Mouse (Mus musculus) hindbrain, embryonic 15.5 days (tissue): Measurements from ENCODE around the gene Magi2. TPM values are rescaled to one million over a fixed set of nuclear protein-coding genes. Genes with fewer than 3 reads are reported as not detected.
"Not testable (repeated sequence)": the region's sequence is repeated elsewhere in the genome, so short reads cannot be mapped to it uniquely, and the experiment has no call there.

Experiments used
- ATAC-seq: fragments of 200-750 bp; cut with Nextera tagmentation; 2 replicates; pipeline ENCODE4 v1.8.0; 2017; ENCODE audit warnings: low read depth, moderate number of reproducible peaks, moderate TSS enrichment; ENCODE audit not compliant: low FRiP score
- H3K27ac ChIP-seq: fragments of 300-500 bp; sonication (generic); replicated peaks from 2 replicates; pipeline ENCODE4 v1.5.1; 2015; ENCODE audit warnings: mild to moderate bottlenecking, inconsistent platforms
- H3K27me3 ChIP-seq: fragments of 300-500 bp; sonication (generic); 2 replicates; pipeline ENCODE4 v1.6.1; 2015; ENCODE audit warnings: control low read depth, inconsistent platforms
- H3K36me3 ChIP-seq: fragments of 300-500 bp; sonication (generic); 2 replicates; pipeline ENCODE4 v1.6.1; 2015; ENCODE audit warnings: control low read depth, inconsistent platforms
- H3K4me1 ChIP-seq: fragments of 300-500 bp; sonication (generic); replicated peaks from 2 replicates; pipeline ENCODE4 v1.6.1; 2015; ENCODE audit warnings: control low read depth, inconsistent platforms
- H3K4me2 ChIP-seq: fragments of 300-500 bp; sonication (generic); 2 replicates; pipeline ENCODE4 v1.6.1; 2015; ENCODE audit warnings: moderate library complexity, mild to moderate bottlenecking, inconsistent platforms
- H3K4me3 ChIP-seq: fragments of 300-500 bp; sonication (generic); 2 replicates; pipeline ENCODE4 v1.5.1; 2015; ENCODE audit warnings: mild to moderate bottlenecking, inconsistent platforms
- H3K9ac ChIP-seq: fragments of 300-500 bp; sonication (generic); 2 replicates; pipeline ENCODE4 v1.6.1; 2015; ENCODE audit warnings: inconsistent platforms
- H3K9me3 ChIP-seq: fragments of 300-500 bp; sonication (generic); 2 replicates; pipeline ENCODE4 v1.6.1; 2016; ENCODE audit warnings: control low read depth, inconsistent platforms
- WGBS: fragments of 180-500 bp; shearing (Covaris S2); methylation state at CpG from one replicate; pipeline ENCODE4 v1.1.7; 2015; 5-methylcytosine and 5-hydroxymethylcytosine counted together
- polyA plus RNA-seq: library from polyadenylated mRNA; unstranded; fragments of >200 nt; fragmentation: Nextera tagmentation; extraction: Ambion mirVana; gene quantifications from 2 replicates; pipeline ENCODE4 v1.2.1, GENCODE M21; 2015

The Magi2 gene
- polyA plus RNA-seq, 1 experiment from 2014 or later = 28.4 TPM

DNA sequence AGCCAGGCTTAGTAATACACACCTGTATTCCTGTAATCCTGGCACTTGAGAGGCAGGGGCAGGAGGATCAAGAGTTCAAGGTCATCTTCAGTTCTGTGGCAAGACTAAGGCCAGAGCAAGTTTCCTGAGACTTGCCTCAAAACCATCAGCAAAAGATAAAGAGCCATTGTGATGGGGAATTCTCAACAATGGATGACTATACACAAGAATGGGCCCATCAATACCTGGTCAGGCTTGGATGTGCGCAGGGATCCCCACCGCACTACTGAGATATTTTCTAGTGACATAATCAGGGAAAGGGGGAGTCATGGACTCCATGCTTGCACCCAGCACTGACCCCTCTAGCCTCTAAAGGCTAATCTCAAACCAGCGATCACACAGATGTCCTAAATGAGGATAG is 1465.4 kb downstream of the Magi2 start:
- H3K27me3 ChIP-seq = no peaks in the 10 kb centered on the region
- no peak overlapping the region for H3K4me2 ChIP-seq
- 93% methylated on average over 3 of the region's 3 CpGs for WGBS
- no peaks in the 10 kb centered on the region for H3K4me1 ChIP-seq
- no peak overlapping the region for H3K27ac ChIP-seq
- H3K9ac ChIP-seq = no peak overlapping the region
- no peak overlapping the region for H3K4me3 ChIP-seq
- peaks cover 3% of the 10 kb centered on the region; the same call in 1 of the 2 replicates for H3K9me3 ChIP-seq
- peaks cover 4% of the 10 kb centered on the region for H3K36me3 ChIP-seq
- no peak for ATAC-seq

GRCm38 (mm10) chr5:20699116-20699515 is 1472.3 kb downstream of the Magi2 start:
- no peak overlapping the region for H3K9ac ChIP-seq

GRCm38 (mm10) chr5:20701483-20702421 is 1474.9 kb downstream of the Magi2 start:
- Histone ChIP-seq H3K4me1 (peaks cover 17% of the 10 kb centered on the region), H3K9me3 (no peaks in the 10 kb centered on the region)
- peak; percentile 95 for ATAC-seq

More at GRCm38 (mm10) chr5:20699116-20699515, 1472.3 kb downstream of the Magi2 start:
- no peak overlapping the region for H3K27ac ChIP-seq
- H3K4me2 ChIP-seq = no peak overlapping the region
- no peaks in the 10 kb centered on the region for H3K27me3 ChIP-seq
- WGBS = 87% methylated on average over 5 of the region's 5 CpGs
- no peak for ATAC-seq
- H3K4me3 ChIP-seq = no peak overlapping the region
- no peaks in the 10 kb centered on the region for H3K9me3 ChIP-seq
- peaks cover 17% of the 10 kb centered on the region for H3K4me1 ChIP-seq
- H3K36me3 ChIP-seq = no peaks in the 10 kb centered on the region

GRCm38 (mm10) chr5:20702480-20703303 is 1475.9 kb downstream of the Magi2 start:
- Histone ChIP-seq H3K9ac (peak overlapping the region; percentile 76), H3K4me3 (peak overlapping the region; percentile 60), H3K27ac (peak overlapping the region; percentile 97), H3K4me1 (peaks cover 17% of the 10 kb centered on the region), H3K36me3 (no peaks in the 10 kb centered on the region), H3K27me3 (no peaks in the 10 kb centered on the region), H3K4me2 (peak overlapping the region; percentile 88), H3K9me3 (no peaks in the 10 kb centered on the region)
- 1% methylated on average over 57 of the region's 57 CpGs for WGBS
- ATAC-seq = peak; percentile 57

More at GRCm38 (mm10) chr5:20701483-20702421, 1474.9 kb downstream of the Magi2 start:
- H3K9ac ChIP-seq = peak overlapping the region; percentile 76
- no peaks in the 10 kb centered on the region for H3K36me3 ChIP-seq
- H3K4me2 ChIP-seq = peak overlapping the region; percentile 88
- H3K27me3 ChIP-seq = no peaks in the 10 kb centered on the region
- under 1% methylated on average over 46 of the region's 57 CpGs for WGBS
- H3K27ac ChIP-seq = peak overlapping the region; percentile 97
- peak overlapping the region; percentile 60 for H3K4me3 ChIP-seq

DNA sequence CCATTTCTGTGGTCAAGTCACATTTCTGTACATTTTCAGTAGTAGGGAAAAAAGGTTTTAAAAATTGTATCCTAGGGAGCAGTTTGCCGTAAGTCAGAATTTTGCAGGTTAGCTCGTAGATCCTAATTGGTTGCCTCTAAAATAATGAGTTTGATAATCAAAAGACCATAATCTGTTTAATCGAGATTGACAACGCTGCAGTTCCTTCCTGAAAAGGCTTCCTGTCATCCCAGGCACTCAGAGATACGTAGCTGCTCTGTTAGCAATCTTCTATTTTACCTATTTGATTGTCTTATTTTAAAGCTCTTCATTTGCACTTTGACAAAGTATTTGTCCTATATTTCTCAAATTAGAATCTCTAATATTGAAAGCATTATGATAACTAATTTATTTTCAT is 1476.5 kb downstream of the Magi2 start:
- H3K9ac ChIP-seq = 0 out of 2 replicates have a peak overlapping the region, but pooled peaks have one; percentile 76
- H3K4me3 ChIP-seq = peak overlapping the region; percentile 60
- no peaks in the 10 kb centered on the region for H3K27me3 ChIP-seq
- peaks cover 17% of the 10 kb centered on the region for H3K4me1 ChIP-seq
- WGBS = 55% methylated on average over 5 of the region's 5 CpGs
- no peaks in the 10 kb centered on the region for H3K9me3 ChIP-seq
- no peaks in the 10 kb centered on the region for H3K36me3 ChIP-seq
- no peak for ATAC-seq
- peak overlapping the region; percentile 88 for H3K4me2 ChIP-seq
- H3K27ac ChIP-seq = peak overlapping the region; percentile 97; the same call in 1 of the 2 replicates

- H3K4me3 ChIP-seq = no peak overlapping the region
- H3K4me2 ChIP-seq = no peak overlapping the region
- H3K9me3 ChIP-seq = no peaks in the 10 kb centered on the region
- H3K36me3 ChIP-seq = no peaks in the 10 kb centered on the region
- H3K4me1 ChIP-seq = peaks cover 17% of the 10 kb centered on the region
- H3K9ac ChIP-seq = no peak overlapping the region
- H3K27ac ChIP-seq = no peak overlapping the region
- WGBS = 77% methylated on average over 13 of the region's 13 CpGs
- ATAC-seq = no peak
- H3K27me3 ChIP-seq = no peaks in the 10 kb centered on the region
Measured at GRCm38 (mm10) chr5:20703971-20704575, 1477.2 kb downstream of the Magi2 start.

GRCm38 (mm10) chr5:20704886-20705285 is 1478.0 kb downstream of the Magi2 start:
- Histone ChIP-seq H3K4me3 (no peak overlapping the region), H3K27ac (no peak overlapping the region), H3K27me3 (no peaks in the 10 kb centered on the region), H3K4me1 (peaks cover 17% of the 10 kb centered on the region), H3K4me2 (no peak overlapping the region), H3K9me3 (no peaks in the 10 kb centered on the region), H3K36me3 (no peaks in the 10 kb centered on the region), H3K9ac (no peak overlapping the region)
- WGBS = 65% methylated on average over 4 of the region's 4 CpGs
- no peak for ATAC-seq

- 94% methylated on average over 15 of the region's 18 CpGs for WGBS
- not testable (repeated sequence) for H3K27me3 ChIP-seq, H3K4me3 ChIP-seq, H3K27ac ChIP-seq, H3K9me3 ChIP-seq, H3K4me2 ChIP-seq, ATAC-seq, H3K36me3 ChIP-seq, H3K9ac ChIP-seq
- H3K4me1 ChIP-seq = peaks cover 17% of the 10 kb centered on the region
Measured at GRCm38 (mm10) chr5:20706322-20707282, 1479.8 kb downstream of the Magi2 start.

DNA sequence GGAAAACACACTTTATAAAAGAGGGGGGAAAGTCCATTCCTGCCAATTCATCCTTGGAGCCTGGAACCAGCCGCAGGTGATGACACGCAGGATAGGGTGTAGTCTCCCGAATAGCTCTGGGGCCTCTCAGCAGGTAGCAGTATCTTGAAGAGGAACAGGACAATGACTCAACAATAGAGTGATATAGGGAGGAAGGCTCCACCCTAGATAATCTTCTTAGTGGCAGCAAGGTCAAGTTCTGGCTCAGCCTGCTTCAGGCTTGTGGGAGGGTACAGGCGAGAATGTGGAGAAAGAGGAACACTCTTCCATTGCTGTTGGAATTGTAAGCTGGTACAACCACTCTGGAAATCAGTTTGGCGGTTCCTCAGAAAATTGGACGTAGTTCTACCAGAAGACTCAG is 1484.0 kb downstream of the Magi2 start:
- WGBS = 94% methylated on average over 6 of the region's 6 CpGs

GRCm38 (mm10) chr5:20714619-20715018 is 1487.8 kb downstream of the Magi2 start:
- 90% methylated on average over 1 of the region's 1 CpGs for WGBS
- ATAC-seq = not testable (repeated sequence)

More for the DNA sequence above, 1484.0 kb downstream of the Magi2 start:
- H3K27me3 ChIP-seq, H3K9me3 ChIP-seq, H3K4me1 ChIP-seq, ATAC-seq, H3K27ac ChIP-seq, H3K4me3 ChIP-seq, H3K36me3 ChIP-seq, H3K9ac ChIP-seq, H3K4me2 ChIP-seq: not testable (repeated sequence)

DNA sequence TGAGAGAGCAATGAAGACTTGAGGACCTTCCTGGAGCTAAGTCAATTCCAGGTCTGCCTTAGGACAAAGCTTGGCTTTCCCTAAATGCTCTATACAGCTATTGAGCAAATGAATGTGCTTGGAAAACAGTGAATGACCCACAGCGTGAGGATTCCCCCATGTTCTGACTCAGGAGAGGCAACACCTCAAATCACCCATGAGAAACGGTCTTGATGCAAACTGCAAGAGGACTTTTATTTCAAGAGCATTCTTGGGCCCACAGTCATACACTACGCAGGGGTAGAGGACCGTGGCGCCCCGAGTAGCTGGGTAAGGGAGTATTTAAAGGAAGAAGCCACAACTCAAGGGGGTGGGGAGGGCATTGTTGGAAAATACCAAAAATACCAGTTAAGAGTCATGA is 1489.1 kb downstream of the Magi2 start:
- H3K4me2 ChIP-seq, H3K9me3 ChIP-seq, H3K27ac ChIP-seq, H3K9ac ChIP-seq, H3K4me3 ChIP-seq, ATAC-seq, H3K27me3 ChIP-seq, H3K36me3 ChIP-seq, H3K4me1 ChIP-seq: not testable (repeated sequence)
- WGBS = 92% methylated on average over 6 of the region's 6 CpGs

More at GRCm38 (mm10) chr5:20714619-20715018, 1487.8 kb downstream of the Magi2 start:
- H3K27ac ChIP-seq, H3K27me3 ChIP-seq, H3K9ac ChIP-seq, H3K9me3 ChIP-seq, H3K4me3 ChIP-seq, H3K4me1 ChIP-seq, H3K4me2 ChIP-seq, H3K36me3 ChIP-seq: not testable (repeated sequence)
